Mouse (Mus musculus) ES-E14 (cell line): ENCODE data around the gene Asb6.
A peak's percentile ranks its signal among the peaks of the same experiment; 100 is the strongest.

Source experiments
- CHD2 ChIP-seq: IDR thresholded peaks from 2 replicates; pipeline ENCODE4 v1.6.1; 2014; ENCODE audit warnings: mild to moderate bottlenecking, low read depth, low read length, inconsistent platforms
- HCFC1 ChIP-seq: IDR thresholded peaks from 2 replicates; pipeline ENCODE4 v1.6.1; 2012; ENCODE audit warnings: low read length, inconsistent platforms, borderline replicate concordance; ENCODE audit not compliant: insufficient read depth
- MAFK ChIP-seq: IDR thresholded peaks from 2 replicates; pipeline ENCODE4 v1.6.1; 2014; ENCODE audit warnings: mild to moderate bottlenecking, low read depth, low read length, inconsistent platforms; ENCODE audit not compliant: insufficient read depth
- ZC3H11A ChIP-seq: IDR thresholded peaks from 2 replicates; pipeline ENCODE4 v1.6.1; 2012; ENCODE audit warnings: low read depth, mild to moderate bottlenecking, inconsistent platforms, low read length, borderline replicate concordance
- ZNF384 ChIP-seq: IDR thresholded peaks from 2 replicates; pipeline ENCODE4 v1.6.1; 2012; ENCODE audit warnings: low read depth, low read length, inconsistent platforms

DNA sequence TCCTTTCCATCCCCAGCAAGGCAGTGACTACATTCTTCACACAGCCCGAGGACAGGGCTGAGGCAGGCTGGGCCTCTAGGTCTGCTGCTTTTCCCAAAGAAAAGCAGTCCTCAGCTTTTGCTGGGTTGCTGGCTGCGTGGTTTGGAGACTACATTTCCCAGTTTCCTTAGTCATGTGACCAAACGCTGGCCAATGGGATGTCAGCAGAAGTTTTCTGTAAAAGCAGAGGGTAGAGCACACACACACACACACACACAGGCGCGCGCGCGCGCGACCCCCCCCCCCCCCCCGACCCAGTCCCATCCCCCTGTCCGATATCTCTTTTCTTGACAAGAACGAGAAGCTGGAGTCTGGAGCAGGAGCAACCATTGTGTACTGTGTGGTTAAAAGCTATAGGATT is 46.8 kb downstream of the Asb6 start:
- TF ChIP-seq CHD2 (no peak), HCFC1 (peak; percentile 76; the same call in 1 of the 2 replicates), MAFK (no peak), ZC3H11A (no peak), ZNF384 (no peak)
